Mouse (Mus musculus) heart, adult 9 months (tissue): ENCODE measurements around the gene Gm8453.
"Not testable (repeated sequence)": the region's sequence is repeated elsewhere in the genome, so short reads cannot be mapped to it uniquely, and the experiment has no call there.

Source experiments
- DNase-seq, 2 experiments: peaks; one replicate each; pipeline ENCODE4 v3.0.0; 2022; ENCODE audit warnings: low spot score in 2 of 2

Gene Gm8453

DNA sequence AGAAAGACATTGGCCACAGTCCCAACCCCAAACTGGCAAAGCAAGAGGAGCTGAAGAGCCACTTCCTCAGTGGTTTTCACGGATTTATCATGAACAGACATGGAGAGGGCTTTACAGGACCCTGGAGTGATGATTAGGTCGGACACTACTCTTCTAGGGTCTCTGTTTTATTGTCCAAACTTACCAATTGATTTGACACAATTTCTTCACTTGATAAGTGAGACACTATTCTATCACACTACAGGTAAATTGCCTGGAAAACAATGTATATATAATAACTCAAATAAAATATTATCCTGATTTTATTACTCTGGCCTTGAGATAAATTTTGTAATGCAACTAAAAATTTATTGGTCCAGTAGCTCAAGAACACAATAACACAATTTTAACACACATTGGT is at the start of gene Gm8453:
Gm8453 (minus strand) TSS at position 101 of the 400 bp plus-strand sequence.
- DNase-seq = not testable (repeated sequence)

DNA sequence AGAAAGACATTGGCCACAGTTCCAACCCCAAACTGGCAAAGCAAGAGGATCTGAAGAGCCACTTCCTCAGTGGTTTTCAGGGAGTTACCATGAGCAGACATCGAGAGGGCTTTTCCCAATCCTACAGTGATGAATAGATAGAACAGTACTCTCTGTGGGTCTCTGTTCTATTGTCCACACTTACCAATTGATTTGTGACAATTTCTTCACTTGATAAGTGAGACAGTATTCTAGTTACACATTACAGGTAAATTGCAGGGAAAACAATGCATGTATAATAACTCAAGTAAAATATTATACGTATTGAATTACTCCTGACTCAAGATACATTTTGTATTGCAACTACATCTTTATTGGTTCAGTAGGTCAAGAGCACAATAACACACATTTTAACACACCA is 28.1 kb downstream of the Gm8453 start, which contains the start of gene Gm8653:
Gm8653 (minus strand) TSS at position 101 of the 400 bp plus-strand sequence.
- not testable (repeated sequence) for DNase-seq

DNA sequence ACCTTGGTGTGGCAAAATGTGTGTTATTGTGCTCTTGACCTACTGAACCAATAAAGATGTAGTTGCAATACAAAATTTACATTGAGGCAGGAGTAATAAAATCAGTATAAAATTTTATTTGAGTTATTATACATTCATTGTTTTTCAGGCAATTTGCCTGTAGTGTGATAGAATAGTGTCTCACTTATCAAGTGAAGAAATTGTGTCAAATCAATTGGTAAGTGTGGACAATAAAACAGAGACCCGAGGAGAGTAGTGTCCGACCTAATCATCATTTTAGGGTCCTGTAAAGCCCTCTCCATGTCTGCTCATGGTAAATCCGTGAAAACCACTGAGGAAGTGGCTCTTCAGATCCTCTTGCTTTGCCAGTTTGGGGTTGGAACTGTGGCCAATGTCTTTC is 40.2 kb downstream of the Gm8453 start, which contains the start of gene Vmn1r143:
Vmn1r143 (plus strand) TSS at position 301 of the 400 bp plus-strand sequence.
- not testable (repeated sequence) for DNase-seq
